Mouse (Mus musculus): ENCODE results near the gene Qrfpr. TPM values are rescaled to one million over a fixed set of nuclear protein-coding genes. Genes with fewer than 3 reads are reported as not detected.

Qrfpr gene
- polyA plus RNA-seq (2015; fragmentation: Nextera tagmentation; extraction: Ambion mirVana), result 0.24 and 0.95 TPM in 2 replicates

GRCm38 (mm10) chr3:36221743-36222682, at the start of gene Qrfpr:
Gene Qrfpr (minus strand): TSS chr3:36222313.
- peak within 1 kb of the TSS; percentile 42 for H3K4me3 ChIP-seq (ENCODE audit: low read length)
- peaks cover 6% of the 10 kb centered on the region; the same call in 1 of the 2 replicates for H3K4me1 ChIP-seq (ENCODE audit: control insufficient read depth, insufficient read depth, low read length)
- no peak within 1 kb of the TSS for H3K9ac ChIP-seq (ENCODE audit: low read length)
- H3K9me3 ChIP-seq (replicated peaks; ENCODE audit: control insufficient read depth, low read length), result no peaks in the 10 kb centered on the region
- 0 out of 2 replicates have a peak, but pooled peaks have one; percentile 6 for ATAC-seq (replicated peaks; ENCODE audit: extremely low read depth, insufficient read depth, low FRiP score)
- H3K36me3 ChIP-seq (ENCODE audit: control insufficient read depth, insufficient read depth), result no peaks in the 10 kb centered on the region
- H3K4me2 ChIP-seq (ENCODE audit: low read depth, low read length), result peak within 1 kb of the TSS; percentile 65
- no peak within 1 kb of the TSS for H3K27ac ChIP-seq (ENCODE audit: low read length)
- WGBS, result 10% methylated on average over 39 of the region's 39 CpGs
- H3K27me3 ChIP-seq (ENCODE audit: control insufficient read depth, insufficient read depth, low read length), result peaks cover 18% of the 10 kb centered on the region

GRCm38 (mm10) chr3:36263873-36264272, 41.8 kb upstream of the Qrfpr start:
- Histone ChIP-seq H3K27me3 (ENCODE audit: control insufficient read depth, insufficient read depth, low read length) (no peaks in the 10 kb centered on the region), H3K4me2 (ENCODE audit: low read depth, low read length) (no peak overlapping the region), H3K4me1 (ENCODE audit: control insufficient read depth, insufficient read depth, low read length) (no peaks in the 10 kb centered on the region), H3K9me3 (replicated peaks; ENCODE audit: control insufficient read depth, low read length) (no peaks in the 10 kb centered on the region), H3K9ac (ENCODE audit: low read length) (no peak overlapping the region), H3K4me3 (ENCODE audit: low read length) (no peak overlapping the region), H3K27ac (ENCODE audit: low read length) (no peak overlapping the region), H3K36me3 (ENCODE audit: control insufficient read depth, insufficient read depth) (no peaks in the 10 kb centered on the region)
- WGBS, result 76% methylated on average over 11 of the region's 11 CpGs
- no peak for ATAC-seq (replicated peaks; ENCODE audit: extremely low read depth, insufficient read depth, low FRiP score)

GRCm38 (mm10) chr3:36263265-36263664, 41.2 kb upstream of the Qrfpr start:
- WGBS, result 61% methylated on average over 4 of the region's 4 CpGs
- no peaks in the 10 kb centered on the region for H3K27me3 ChIP-seq (ENCODE audit: control insufficient read depth, insufficient read depth, low read length)

GRCm38 (mm10) chr3:36250585-36250984, 28.5 kb upstream of the Qrfpr start:
- Histone ChIP-seq H3K27me3 (ENCODE audit: control insufficient read depth, insufficient read depth, low read length) (no peaks in the 10 kb centered on the region), H3K9ac (ENCODE audit: low read length) (no peak overlapping the region), H3K4me1 (ENCODE audit: control insufficient read depth, insufficient read depth, low read length) (no peaks in the 10 kb centered on the region), H3K36me3 (ENCODE audit: control insufficient read depth, insufficient read depth) (no peaks in the 10 kb centered on the region), H3K27ac (ENCODE audit: low read length) (no peak overlapping the region), H3K9me3 (replicated peaks; ENCODE audit: control insufficient read depth, low read length) (no peaks in the 10 kb centered on the region), H3K4me2 (ENCODE audit: low read depth, low read length) (no peak overlapping the region), H3K4me3 (ENCODE audit: low read length) (no peak overlapping the region)
- ATAC-seq (replicated peaks; ENCODE audit: extremely low read depth, insufficient read depth, low FRiP score), result no peak
- 43% methylated on average over 5 of the region's 5 CpGs for WGBS

More at GRCm38 (mm10) chr3:36263265-36263664, 41.2 kb upstream of the Qrfpr start:
- Histone ChIP-seq H3K4me3 (ENCODE audit: low read length) (no peak overlapping the region), H3K9me3 (replicated peaks; ENCODE audit: control insufficient read depth, low read length) (no peaks in the 10 kb centered on the region), H3K36me3 (ENCODE audit: control insufficient read depth, insufficient read depth) (no peaks in the 10 kb centered on the region), H3K27ac (ENCODE audit: low read length) (no peak overlapping the region), H3K4me1 (ENCODE audit: control insufficient read depth, insufficient read depth, low read length) (no peaks in the 10 kb centered on the region), H3K9ac (ENCODE audit: low read length) (no peak overlapping the region), H3K4me2 (ENCODE audit: low read depth, low read length) (no peak overlapping the region)
- ATAC-seq (replicated peaks; ENCODE audit: extremely low read depth, insufficient read depth, low FRiP score), result no peak

- no peaks in the 10 kb centered on the region for H3K27me3 ChIP-seq (ENCODE audit: control insufficient read depth, insufficient read depth, low read length)
- no peak overlapping the region for H3K4me3 ChIP-seq (ENCODE audit: low read length)
- WGBS, result 75% methylated on average over 2 of the region's 2 CpGs
- no peak overlapping the region for H3K27ac ChIP-seq (ENCODE audit: low read length)
- H3K9ac ChIP-seq (ENCODE audit: low read length), result no peak overlapping the region
- no peaks in the 10 kb centered on the region for H3K36me3 ChIP-seq (ENCODE audit: control insufficient read depth, insufficient read depth)
- no peak overlapping the region for H3K4me2 ChIP-seq (ENCODE audit: low read depth, low read length)
- H3K4me1 ChIP-seq (ENCODE audit: control insufficient read depth, insufficient read depth, low read length), result no peaks in the 10 kb centered on the region
- no peak for ATAC-seq (replicated peaks; ENCODE audit: extremely low read depth, insufficient read depth, low FRiP score)
- no peaks in the 10 kb centered on the region for H3K9me3 ChIP-seq (replicated peaks; ENCODE audit: control insufficient read depth, low read length)
Observed at GRCm38 (mm10) chr3:36248446-36248845, 26.3 kb upstream of the Qrfpr start.

- Histone ChIP-seq H3K27ac (ENCODE audit: low read length) (no peak overlapping the region), H3K27me3 (ENCODE audit: control insufficient read depth, insufficient read depth, low read length) (no peaks in the 10 kb centered on the region), H3K36me3 (ENCODE audit: control insufficient read depth, insufficient read depth) (no peaks in the 10 kb centered on the region), H3K4me3 (ENCODE audit: low read length) (no peak overlapping the region), H3K4me2 (ENCODE audit: low read depth, low read length) (no peak overlapping the region), H3K4me1 (ENCODE audit: control insufficient read depth, insufficient read depth, low read length) (no peaks in the 10 kb centered on the region), H3K9ac (ENCODE audit: low read length) (no peak overlapping the region), H3K9me3 (replicated peaks; ENCODE audit: control insufficient read depth, low read length) (no peaks in the 10 kb centered on the region)
- 37% methylated on average over 2 of the region's 2 CpGs for WGBS
- ATAC-seq (replicated peaks; ENCODE audit: extremely low read depth, insufficient read depth, low FRiP score), result no peak
Observed at GRCm38 (mm10) chr3:36229941-36230340, 7.8 kb upstream of the Qrfpr start.

- no peak overlapping the region for H3K9ac ChIP-seq (ENCODE audit: low read length)
- H3K36me3 ChIP-seq (ENCODE audit: control insufficient read depth, insufficient read depth), result no peaks in the 10 kb centered on the region
- H3K4me3 ChIP-seq (ENCODE audit: low read length), result no peak overlapping the region
- no peak overlapping the region for H3K27ac ChIP-seq (ENCODE audit: low read length)
- H3K27me3 ChIP-seq (ENCODE audit: control insufficient read depth, insufficient read depth, low read length), result peaks cover 4% of the 10 kb centered on the region
- H3K9me3 ChIP-seq (replicated peaks; ENCODE audit: control insufficient read depth, low read length), result no peaks in the 10 kb centered on the region
- 69% methylated on average over 1 of the region's 1 CpGs for WGBS
- H3K4me2 ChIP-seq (ENCODE audit: low read depth, low read length), result no peak overlapping the region
- ATAC-seq (replicated peaks; ENCODE audit: extremely low read depth, insufficient read depth, low FRiP score), result no peak
- H3K4me1 ChIP-seq (ENCODE audit: control insufficient read depth, insufficient read depth, low read length), result peaks cover under 1% of the 10 kb centered on the region; the same call in 1 of the 2 replicates
Observed at GRCm38 (mm10) chr3:36227246-36227645, 5.1 kb upstream of the Qrfpr start.

GRCm38 (mm10) chr3:36223361-36223760, 1.2 kb upstream of the Qrfpr start:
- Histone ChIP-seq H3K4me2 (ENCODE audit: low read depth, low read length) (no peak overlapping the region), H3K4me1 (ENCODE audit: control insufficient read depth, insufficient read depth, low read length) (peaks cover 6% of the 10 kb centered on the region; the same call in 1 of the 2 replicates), H3K4me3 (ENCODE audit: low read length) (no peak overlapping the region), H3K27ac (ENCODE audit: low read length) (no peak overlapping the region), H3K9me3 (replicated peaks; ENCODE audit: control insufficient read depth, low read length) (no peaks in the 10 kb centered on the region), H3K36me3 (ENCODE audit: control insufficient read depth, insufficient read depth) (no peaks in the 10 kb centered on the region), H3K27me3 (ENCODE audit: control insufficient read depth, insufficient read depth, low read length) (peaks cover 18% of the 10 kb centered on the region), H3K9ac (ENCODE audit: low read length) (no peak overlapping the region)
- 57% methylated on average over 2 of the region's 2 CpGs for WGBS
- ATAC-seq (replicated peaks; ENCODE audit: extremely low read depth, insufficient read depth, low FRiP score), result no peak

- Histone ChIP-seq H3K4me1 (ENCODE audit: control insufficient read depth, insufficient read depth, low read length) (0 out of 2 replicates have a peak, but pooled peaks cover 7% of the 10 kb centered on the region), H3K4me2 (ENCODE audit: low read depth, low read length) (no peak overlapping the region), H3K9ac (ENCODE audit: low read length) (no peak overlapping the region), H3K36me3 (ENCODE audit: control insufficient read depth, insufficient read depth) (no peaks in the 10 kb centered on the region), H3K4me3 (ENCODE audit: low read length) (no peak overlapping the region), H3K27me3 (ENCODE audit: control insufficient read depth, insufficient read depth, low read length) (no peaks in the 10 kb centered on the region), H3K9me3 (replicated peaks; ENCODE audit: control insufficient read depth, low read length) (no peaks in the 10 kb centered on the region), H3K27ac (ENCODE audit: low read length) (no peak overlapping the region)
- no peak for ATAC-seq (replicated peaks; ENCODE audit: extremely low read depth, insufficient read depth, low FRiP score)
- 61% methylated on average over 4 of the region's 4 CpGs for WGBS
Observed at GRCm38 (mm10) chr3:36212758-36213157, 9.4 kb downstream of the Qrfpr start.

Measured in heart, embryonic 16.5 days (tissue).